Mouse (Mus musculus) cortical plate, adult 2 months (tissue): ENCODE measurements around the gene Srpk2.

Experiments used
- CTCF ChIP-seq: fragments of 200-500 bp; IDR thresholded peaks from 2 replicates; pipeline ENCODE4 v1.5.1; 2011; ENCODE audit warnings: mild to moderate bottlenecking, control low read depth, low read length; ENCODE audit not compliant: insufficient read depth; ENCODE audit errors: extremely low read depth
- POLR2A ChIP-seq: fragments of 200-500 bp; IDR thresholded peaks from 2 replicates; pipeline ENCODE4 v1.6.1; 2011; ENCODE audit warnings: mild to moderate bottlenecking, low read length, control low read depth; ENCODE audit not compliant: insufficient read depth; ENCODE audit errors: extremely low read depth

- TF ChIP-seq CTCF (no peak), POLR2A (no peak)
Measured at GRCm38 (mm10) chr5:23586531-23587453, 97.6 kb downstream of the Srpk2 start.
